In genomic region chr7:99332774-99333480, GRCm38 (mm10) we compare ENCODE assay signal across 8 mouse cellular contexts. TPM values are rescaled to one million over a fixed set of nuclear protein-coding genes. Genes with fewer than 3 reads are reported as not detected.
DNase-seq lines count a peak whose midpoint lies in the region; ATAC-seq and TF ChIP-seq lines count a peak whose summit lies in the region.

No protein-coding gene starts in this region.

- no peak overlapping the region for H3K4me2 ChIP-seq in embryonic facial prominence, embryonic 13.5 days
- no peak overlapping the region for H3K4me2 ChIP-seq in kidney, embryonic 14.5 days (replicated peaks; ENCODE audit: low read depth, low read length)
- H3K4me2 ChIP-seq in limb, embryonic 14.5 days (replicated peaks; ENCODE audit: low read depth, low read length, severe bottlenecking), result no peak overlapping the region
- H3K4me2 ChIP-seq in neural tube, embryonic 14.5 days (ENCODE audit: low read depth, low read length), result no peak overlapping the region

- WGBS in embryonic facial prominence, embryonic 13.5 days, result 43% methylated on average over 12 of the region's 12 CpGs
- WGBS in heart, embryonic 10.5 days, result 36% methylated on average over 12 of the region's 12 CpGs
- 46% methylated on average over 12 of the region's 12 CpGs for WGBS in kidney, embryonic 14.5 days
- 41% methylated on average over 12 of the region's 12 CpGs for WGBS in limb, embryonic 14.5 days
- 50% methylated on average over 12 of the region's 12 CpGs for WGBS in neural tube, embryonic 14.5 days

- peak; percentile 60; the same call in 1 of the 2 replicates for ATAC-seq in embryonic facial prominence, embryonic 13.5 days (ENCODE audit: insufficient number of reproducible peaks, insufficient read depth, low FRiP score, low TSS enrichment, low read depth)
- ATAC-seq in kidney, embryonic 14.5 days (ENCODE audit: low FRiP score, low TSS enrichment), result peak; percentile 87
- ATAC-seq in limb, embryonic 14.5 days (ENCODE audit: low FRiP score, low read depth), result peak; percentile 81
- peak; percentile 38; the same call in 1 of the 2 replicates for ATAC-seq in neural tube, embryonic 14.5 days (ENCODE audit: low read depth)

- no peak overlapping the region; the same call in 1 of the 2 replicates for H3K9ac ChIP-seq in embryonic facial prominence, embryonic 13.5 days
- no peak overlapping the region for H3K9ac ChIP-seq in kidney, embryonic 14.5 days (ENCODE audit: low read depth, low read length)
- H3K9ac ChIP-seq in limb, embryonic 14.5 days (ENCODE audit: low read depth, low read length, severe bottlenecking), result no peak overlapping the region
- H3K9ac ChIP-seq in neural tube, embryonic 14.5 days (replicated peaks; ENCODE audit: low read depth, low read length), result no peak overlapping the region

- peak; percentile 69 for DNase-seq in A20 (ENCODE audit: low read depth, low spot score)
- DNase-seq in adrenal gland, postnatal 25 days, result peak; percentile 90
- peak; percentile 90 for DNase-seq in heart, embryonic 10.5 days (ENCODE audit: low spot score)
- peak; percentile 72 for DNase-seq in limb, embryonic 14.5 days (ENCODE audit: low spot score)

- no peaks in the 10 kb centered on the region for H3K9me3 ChIP-seq in embryonic facial prominence, embryonic 13.5 days
- no peaks in the 10 kb centered on the region for H3K9me3 ChIP-seq in heart, embryonic 10.5 days
- H3K9me3 ChIP-seq in kidney, embryonic 14.5 days (ENCODE audit: control insufficient read depth, low read length), result no peaks in the 10 kb centered on the region
- no peaks in the 10 kb centered on the region for H3K9me3 ChIP-seq in limb, embryonic 14.5 days (ENCODE audit: control insufficient read depth, low read length)
- no peaks in the 10 kb centered on the region for H3K9me3 ChIP-seq in neural tube, embryonic 14.5 days (ENCODE audit: control insufficient read depth, low read length)

- TF ChIP-seq POLR2A in limb, embryonic 14.5 days (IDR thresholded peaks at IDR 0.05; ENCODE audit: borderline replicate concordance, extremely low read depth, insufficient read depth, insufficient read length), result no peak
- TF ChIP-seq POLR2A in testis, adult 2 months (IDR thresholded peaks at IDR 0.05; ENCODE audit: control insufficient read depth, low read depth, low read length), result no peak

- H3K36me3 ChIP-seq in embryonic facial prominence, embryonic 13.5 days, result no peaks in the 10 kb centered on the region
- H3K36me3 ChIP-seq in heart, embryonic 10.5 days, result no peaks in the 10 kb centered on the region
- no peaks in the 10 kb centered on the region for H3K36me3 ChIP-seq in kidney, embryonic 14.5 days (ENCODE audit: control insufficient read depth, insufficient read depth, low read length)
- no peaks in the 10 kb centered on the region for H3K36me3 ChIP-seq in limb, embryonic 14.5 days (ENCODE audit: control insufficient read depth, insufficient read depth, low read length)
- peaks cover 22% of the 10 kb centered on the region for H3K36me3 ChIP-seq in neural tube, embryonic 14.5 days (ENCODE audit: control insufficient read depth, insufficient read depth, low read length)
- no peaks in the 10 kb centered on the region for H3K36me3 ChIP-seq in testis, adult 2 months (ENCODE audit: control insufficient read depth, insufficient read depth, low read length)

- no peak overlapping the region for H3K27ac ChIP-seq in embryonic facial prominence, embryonic 13.5 days
- peak overlapping the region; percentile 56; the same call in 1 of the 2 replicates for H3K27ac ChIP-seq in heart, embryonic 10.5 days
- H3K27ac ChIP-seq in kidney, embryonic 14.5 days (ENCODE audit: low read depth, low read length), result no peak overlapping the region
- H3K27ac ChIP-seq in limb, embryonic 14.5 days (replicated peaks; ENCODE audit: low read depth, low read length), result no peak overlapping the region
- H3K27ac ChIP-seq in neural tube, embryonic 14.5 days (ENCODE audit: low read depth, low read length), result no peak overlapping the region
- H3K27ac ChIP-seq in testis, adult 2 months (ENCODE audit: control insufficient read depth, insufficient read depth, low read depth, low read length), result no peak overlapping the region

- H3K4me1 ChIP-seq in embryonic facial prominence, embryonic 13.5 days, result 0 out of 2 replicates have a peak, but pooled peaks cover 4% of the 10 kb centered on the region
- H3K4me1 ChIP-seq in heart, embryonic 10.5 days, result peaks cover 14% of the 10 kb centered on the region
- no peaks in the 10 kb centered on the region for H3K4me1 ChIP-seq in kidney, embryonic 14.5 days (ENCODE audit: control insufficient read depth, insufficient read depth, low read length)
- H3K4me1 ChIP-seq in limb, embryonic 14.5 days (ENCODE audit: control insufficient read depth, insufficient read depth, low read length), result no peaks in the 10 kb centered on the region
- no peaks in the 10 kb centered on the region for H3K4me1 ChIP-seq in neural tube, embryonic 14.5 days (ENCODE audit: control insufficient read depth, insufficient read depth, low read length)
- H3K4me1 ChIP-seq in testis, adult 2 months (ENCODE audit: control insufficient read depth, insufficient read depth, low read length), result no peaks in the 10 kb centered on the region

- no peak overlapping the region for H3K4me3 ChIP-seq in embryonic facial prominence, embryonic 13.5 days
- H3K4me3 ChIP-seq in heart, embryonic 10.5 days, result no peak overlapping the region
- no peak overlapping the region for H3K4me3 ChIP-seq in kidney, embryonic 14.5 days (ENCODE audit: low read length)
- H3K4me3 ChIP-seq in limb, embryonic 14.5 days (replicated peaks; ENCODE audit: low read length), result no peak overlapping the region
- no peak overlapping the region for H3K4me3 ChIP-seq in neural tube, embryonic 14.5 days (ENCODE audit: low read depth, low read length)
- H3K4me3 ChIP-seq in testis, adult 2 months (ENCODE audit: control insufficient read depth, low read depth, low read length), result no peak overlapping the region

- TF ChIP-seq CTCF in testis, adult 2 months (IDR thresholded peaks at IDR 0.05; ENCODE audit: control insufficient read depth, insufficient read depth, insufficient replicate concordance, low read depth, low read length), result peak; percentile 82; the same call in 1 of the 2 replicates

- no peaks in the 10 kb centered on the region for H3K27me3 ChIP-seq in embryonic facial prominence, embryonic 13.5 days
- 0 out of 2 replicates have a peak, but pooled peaks cover 2% of the 10 kb centered on the region for H3K27me3 ChIP-seq in heart, embryonic 10.5 days (ENCODE audit: insufficient read depth, poor library complexity, severe bottlenecking)
- H3K27me3 ChIP-seq in kidney, embryonic 14.5 days (ENCODE audit: control insufficient read depth, insufficient read depth, low read length), result no peaks in the 10 kb centered on the region
- no peaks in the 10 kb centered on the region for H3K27me3 ChIP-seq in limb, embryonic 14.5 days (ENCODE audit: control insufficient read depth, insufficient read depth, low read length)
- H3K27me3 ChIP-seq in neural tube, embryonic 14.5 days (ENCODE audit: control insufficient read depth, insufficient read depth, low read length), result no peaks in the 10 kb centered on the region
- H3K27me3 ChIP-seq in testis, adult 2 months (ENCODE audit: control insufficient read depth, insufficient read depth, low read length), result no peaks in the 10 kb centered on the region

RNA-seq across cellular contexts. Expression of gene Serpinh1, which starts 20.1 kb away (rescaled TPM):
- 318 and 396 TPM in 2 replicates for total RNA-seq in adrenal gland, postnatal 25 days (2021)
- 1,619 and 1,744 TPM in 2 replicates for polyA plus RNA-seq in embryonic facial prominence, embryonic 13.5 days (2015; fragmentation: Nextera tagmentation; extraction: Ambion mirVana)
- polyA plus RNA-seq in heart, embryonic 10.5 days (2016; fragmentation: Nextera tagmentation; extraction: Ambion mirVana), result 1,580 and 1,787 TPM in 2 replicates
- 459 and 599 TPM in 2 replicates for polyA plus RNA-seq in kidney, embryonic 14.5 days (2014; fragmentation: Nextera tagmentation; extraction: Ambion mirVana)
- polyA plus RNA-seq in limb, embryonic 14.5 days (2012; rRNA removed), result 1,525 and 1,858 TPM in 2 replicates
- polyA plus RNA-seq in limb, embryonic 14.5 days (2014; fragmentation: Nextera tagmentation; extraction: Ambion mirVana), result 790 and 834 TPM in 2 replicates
- 38.7 and 139 TPM in 2 replicates for polyA plus RNA-seq in neural tube, embryonic 14.5 days (2014; fragmentation: Nextera tagmentation; extraction: Ambion mirVana)
- 17.8 and 18.8 TPM in 2 replicates for polyA plus RNA-seq in testis, adult 2 months (2012; rRNA removed)

RNA-seq across cellular contexts. Expression of gene Gdpd5, which starts 48.3 kb away (rescaled TPM):
- total RNA-seq in adrenal gland, postnatal 25 days (2021), result 4.9 and 9.9 TPM in 2 replicates
- 10.8 and 11.3 TPM in 2 replicates for polyA plus RNA-seq in embryonic facial prominence, embryonic 13.5 days (2015; fragmentation: Nextera tagmentation; extraction: Ambion mirVana)
- polyA plus RNA-seq in heart, embryonic 10.5 days (2016; fragmentation: Nextera tagmentation; extraction: Ambion mirVana), result 24.2 and 31.6 TPM in 2 replicates
- polyA plus RNA-seq in kidney, embryonic 14.5 days (2014; fragmentation: Nextera tagmentation; extraction: Ambion mirVana), result 12.1 and 15.4 TPM in 2 replicates
- 14.5 and 21.0 TPM in 2 replicates for polyA plus RNA-seq in limb, embryonic 14.5 days (2012; rRNA removed)
- 11.8 and 13.6 TPM in 2 replicates for polyA plus RNA-seq in limb, embryonic 14.5 days (2014; fragmentation: Nextera tagmentation; extraction: Ambion mirVana)
- polyA plus RNA-seq in neural tube, embryonic 14.5 days (2014; fragmentation: Nextera tagmentation; extraction: Ambion mirVana), result 38.1 and 47.9 TPM in 2 replicates
- polyA plus RNA-seq in testis, adult 2 months (2012; rRNA removed), result 9.9 and 11.1 TPM in 2 replicates
